Mouse (Mus musculus) megakaryocyte, embryonic 14.5 days (primary cell): ENCODE data around the gene Gm20388. TPM values are rescaled to one million over a fixed set of nuclear protein-coding genes. Genes with fewer than 3 reads are reported as not detected.
"Not testable (repeated sequence)": the region's sequence is repeated elsewhere in the genome, so short reads cannot be mapped to it uniquely, and the experiment has no call there.

ENCODE experiments used
- H3K27me3 ChIP-seq: replicated peaks from 2 replicates; pipeline ENCODE3; 2012; ENCODE audit warnings: inconsistent platforms
- H3K36me3 ChIP-seq: replicated peaks from 2 replicates; pipeline ENCODE3; 2012; ENCODE audit warnings: low read length, inconsistent platforms, mixed read lengths
- H3K4me1 ChIP-seq: 2 replicates; pipeline ENCODE4 v1.6.1; 2012; ENCODE audit warnings: inconsistent platforms
- H3K4me3 ChIP-seq: replicated peaks from 2 replicates; pipeline ENCODE3; 2012; ENCODE audit warnings: moderate library complexity, mild to moderate bottlenecking, inconsistent platforms
- H3K9me3 ChIP-seq: 2 replicates; pipeline ENCODE4 v1.6.1; 2012; ENCODE audit warnings: inconsistent platforms
- FLI1 ChIP-seq: IDR thresholded peaks from 2 replicates; pipeline ENCODE4 v1.6.1; 2012; ENCODE audit warnings: low read length, inconsistent platforms, mixed read lengths
- GATA1 ChIP-seq: IDR thresholded peaks from 3 replicates; pipeline ENCODE4 v1.6.1; 2012; ENCODE audit warnings: mixed read lengths, low read length, inconsistent platforms, borderline replicate concordance
- polyA plus RNA-seq: library from polyadenylated mRNA; stranded (reverse); fragments of >175 nt; gene quantifications from 2 replicates; pipeline ENCODE4 v1.2.3, GENCODE M21; 2012; ENCODE audit warnings: low replicate concordance; ENCODE audit not compliant: insufficient read depth

The Gm20388 gene
- polyA plus RNA-seq, 1 experiment, result 111 TPM

DNA sequence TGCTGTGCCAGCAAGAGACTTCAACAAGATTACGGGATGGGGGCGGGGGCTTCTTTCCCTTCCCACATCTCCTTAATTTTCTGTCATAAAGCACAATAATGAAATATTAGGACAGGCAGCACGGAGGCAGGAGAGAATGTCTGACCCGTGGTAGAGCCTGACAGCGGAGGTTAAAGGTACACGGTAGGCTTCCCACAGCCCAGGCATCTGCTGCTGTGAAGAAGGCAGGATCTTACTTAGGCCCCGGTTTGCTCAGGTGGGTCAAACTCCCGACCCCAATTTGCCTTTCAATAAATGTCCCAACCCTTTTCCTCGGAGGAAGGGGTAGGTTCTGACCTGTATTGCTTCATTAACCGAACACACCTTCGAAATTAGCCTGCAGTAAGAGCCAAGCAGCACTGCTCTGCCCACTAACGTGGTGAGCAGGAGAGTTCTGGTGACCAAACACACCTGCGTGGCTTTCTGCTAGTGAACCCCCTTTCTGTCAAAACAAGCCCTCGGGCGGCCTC, 3894.6 kb downstream of the Gm20388 start:
- Histone ChIP-seq H3K9me3 (peaks cover 11% of the 10 kb centered on the region), H3K4me3 (peak overlapping the region; percentile 95), H3K27me3 (peaks cover 7% of the 10 kb centered on the region), H3K36me3 (peaks cover 3% of the 10 kb centered on the region), H3K4me1 (peaks cover 32% of the 10 kb centered on the region)
- TF ChIP-seq FLI1 (no peak), GATA1 (no peak)

DNA sequence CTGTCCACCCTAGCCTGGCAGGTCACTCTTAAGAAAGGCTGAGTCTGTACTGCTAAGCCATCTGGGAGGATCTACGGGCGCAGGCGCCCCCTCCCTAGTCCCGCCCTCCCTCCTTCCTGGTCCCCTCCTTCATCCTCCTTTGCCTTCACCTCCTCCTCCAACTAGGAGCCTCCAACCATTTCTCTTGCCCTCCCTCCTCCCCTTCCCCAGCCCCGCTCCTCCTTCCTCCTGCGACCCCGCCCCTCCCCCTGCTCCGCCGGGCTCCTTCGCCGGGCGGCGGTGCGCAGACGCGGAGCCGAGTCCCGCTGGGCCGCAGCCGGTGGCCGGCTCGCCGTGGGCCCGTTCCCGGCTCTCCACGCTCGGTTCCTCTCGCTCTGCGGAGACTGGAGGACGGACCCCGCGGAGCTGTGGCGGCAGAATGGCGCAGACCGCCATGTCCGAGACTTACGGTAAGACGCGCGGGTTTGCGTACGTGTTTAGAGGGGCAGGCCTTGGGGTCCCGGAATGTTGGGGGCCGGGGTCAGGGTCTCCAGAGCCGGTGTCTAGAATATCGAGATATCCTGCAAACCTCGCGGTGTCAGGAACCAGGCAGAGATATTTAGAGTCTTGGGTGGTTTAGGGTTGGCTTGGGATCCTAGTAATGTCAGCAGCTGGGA, 3895.2 kb downstream of the Gm20388 start, which contains the start of gene Rab4a:
TSS of gene Rab4a (plus strand) at position 268 of the 656 bp plus-strand sequence.
- Histone ChIP-seq H3K36me3 (peaks cover 4% of the 10 kb centered on the region), H3K9me3 (peaks cover 10% of the 10 kb centered on the region), H3K27me3 (peaks cover 7% of the 10 kb centered on the region), H3K4me3 (peak within 1 kb of the TSS; percentile 95), H3K4me1 (peaks cover 32% of the 10 kb centered on the region)
- TF ChIP-seq FLI1, result no peak
- TF ChIP-seq GATA1, result no peak

DNA sequence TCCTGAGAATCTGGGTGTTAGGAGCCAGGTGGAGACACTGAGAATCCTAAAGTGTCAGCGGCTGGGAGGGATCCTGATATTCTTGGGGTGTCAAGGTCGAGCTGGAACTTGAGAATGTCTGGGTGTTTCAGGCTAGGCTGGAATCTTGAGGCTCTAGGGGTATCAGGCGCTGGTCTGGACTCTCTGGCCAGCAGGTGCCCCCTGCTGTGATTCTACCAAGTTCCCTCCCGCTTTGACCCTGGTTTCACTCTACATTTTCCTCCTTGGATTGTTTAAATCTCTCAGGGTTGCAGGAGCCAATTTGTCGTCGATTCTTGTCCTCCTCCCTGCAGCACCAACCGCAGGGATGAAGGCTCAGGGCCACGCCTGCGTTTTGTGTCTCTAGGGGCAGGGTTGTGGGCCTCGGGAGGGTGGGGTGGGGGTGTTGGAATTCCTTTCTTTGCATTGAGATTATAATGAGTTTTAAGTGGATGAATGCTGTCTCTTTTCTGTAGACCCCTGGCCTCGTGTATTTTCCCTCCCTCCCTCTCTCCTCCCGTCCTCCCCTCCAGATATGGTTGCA, 3895.8 kb downstream of the Gm20388 start:
- TF ChIP-seq FLI1 (no peak), GATA1 (no peak)
- peaks cover 4% of the 10 kb centered on the region for H3K36me3 ChIP-seq
- peaks cover 4% of the 10 kb centered on the region for H3K9me3 ChIP-seq
- H3K4me1 ChIP-seq, result peaks cover 32% of the 10 kb centered on the region
- peak overlapping the region; percentile 95 for H3K4me3 ChIP-seq
- H3K27me3 ChIP-seq, result peaks cover 7% of the 10 kb centered on the region

DNA sequence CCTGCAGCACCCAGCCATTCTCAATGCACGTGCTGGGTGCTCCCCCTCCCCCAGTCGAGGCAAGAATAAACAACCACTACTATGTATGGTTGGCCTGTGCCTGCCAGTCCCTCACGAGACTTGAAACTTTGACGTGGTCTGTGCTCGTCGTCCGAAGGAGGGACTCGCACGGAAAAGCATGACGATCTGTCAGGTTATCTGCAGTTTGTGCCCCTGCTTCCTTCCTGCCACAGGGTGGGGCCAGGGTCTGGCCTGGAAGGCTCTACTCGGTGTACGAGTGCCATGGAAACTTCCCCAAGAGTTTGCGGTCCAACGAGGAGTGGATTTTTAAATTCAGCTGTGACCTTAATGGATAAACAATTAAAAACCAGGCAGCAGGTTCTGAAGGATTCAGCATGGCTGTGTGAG, 3896.4 kb downstream of the Gm20388 start:
- peaks cover 7% of the 10 kb centered on the region for H3K27me3 ChIP-seq
- peak overlapping the region; percentile 95 for H3K4me3 ChIP-seq
- H3K36me3 ChIP-seq, result peaks cover 4% of the 10 kb centered on the region
- peaks cover 32% of the 10 kb centered on the region for H3K4me1 ChIP-seq
- no peaks in the 10 kb centered on the region for H3K9me3 ChIP-seq
- TF ChIP-seq FLI1 (no peak), GATA1 (no peak)

DNA sequence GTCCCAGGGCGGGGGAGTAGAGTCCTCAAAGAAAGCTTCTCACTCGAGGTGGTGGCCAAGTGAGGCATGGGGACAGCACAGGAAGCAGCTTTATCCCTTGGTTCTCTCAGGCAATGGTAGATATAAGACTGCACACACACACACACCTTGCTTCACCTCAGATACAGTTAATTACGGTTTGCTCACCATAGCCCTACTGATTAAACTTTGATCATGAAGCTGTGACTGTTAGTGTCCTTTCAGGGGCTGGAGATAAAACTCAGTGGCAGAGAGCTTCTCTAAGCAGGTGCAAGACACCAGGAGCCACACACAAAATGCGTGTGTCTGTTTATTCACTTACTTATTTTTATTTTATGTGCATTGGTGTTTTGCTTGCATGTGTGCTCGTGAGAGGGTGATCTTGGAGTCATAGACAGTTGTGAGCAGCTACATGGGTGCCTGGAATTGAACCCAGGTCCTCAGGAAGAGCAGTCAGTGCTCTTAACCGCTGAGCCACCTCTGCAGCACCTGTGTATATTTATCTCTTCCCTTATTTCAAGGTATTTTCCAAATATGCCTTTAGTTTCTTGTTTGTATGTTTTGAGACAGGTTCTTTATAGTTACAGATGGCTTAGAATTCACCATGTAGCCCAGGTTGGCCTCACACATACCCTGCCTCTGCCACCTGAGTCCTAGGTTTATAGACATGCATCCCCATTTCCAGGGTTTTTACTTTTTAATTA, 3897.4 kb downstream of the Gm20388 start:
- Histone ChIP-seq H3K9me3 (no peaks in the 10 kb centered on the region), H3K4me1 (peaks cover 32% of the 10 kb centered on the region), H3K27me3 (peaks cover 7% of the 10 kb centered on the region), H3K4me3 (peak overlapping the region; percentile 11), H3K36me3 (peaks cover 4% of the 10 kb centered on the region)
- TF ChIP-seq FLI1 (no peak), GATA1 (no peak)

DNA sequence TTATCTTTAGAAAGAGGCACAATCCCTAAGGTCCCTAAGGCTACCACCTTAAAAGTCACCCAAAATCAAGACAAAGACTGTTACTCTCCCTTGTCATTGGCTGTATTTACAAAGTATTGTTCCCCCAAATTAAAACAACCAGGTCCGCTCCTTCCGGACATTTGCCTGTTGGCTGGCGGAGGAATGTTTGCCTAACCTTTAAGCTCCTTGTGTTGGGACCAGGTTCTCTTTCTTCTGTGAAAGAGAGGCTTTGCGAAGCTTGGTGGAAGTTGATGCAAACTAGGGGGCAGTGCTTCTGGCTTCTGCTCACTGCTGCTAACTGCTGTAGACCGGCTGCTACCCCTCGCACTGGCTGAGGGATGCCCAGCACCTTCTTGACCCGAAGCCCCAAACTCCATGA, 3898.0 kb downstream of the Gm20388 start:
- no peaks in the 10 kb centered on the region for H3K9me3 ChIP-seq
- no peak overlapping the region for H3K4me3 ChIP-seq
- H3K27me3 ChIP-seq, result peaks cover 7% of the 10 kb centered on the region
- TF ChIP-seq FLI1, result no peak
- TF ChIP-seq GATA1, result no peak
- peaks cover 4% of the 10 kb centered on the region for H3K36me3 ChIP-seq
- peaks cover 33% of the 10 kb centered on the region for H3K4me1 ChIP-seq

DNA sequence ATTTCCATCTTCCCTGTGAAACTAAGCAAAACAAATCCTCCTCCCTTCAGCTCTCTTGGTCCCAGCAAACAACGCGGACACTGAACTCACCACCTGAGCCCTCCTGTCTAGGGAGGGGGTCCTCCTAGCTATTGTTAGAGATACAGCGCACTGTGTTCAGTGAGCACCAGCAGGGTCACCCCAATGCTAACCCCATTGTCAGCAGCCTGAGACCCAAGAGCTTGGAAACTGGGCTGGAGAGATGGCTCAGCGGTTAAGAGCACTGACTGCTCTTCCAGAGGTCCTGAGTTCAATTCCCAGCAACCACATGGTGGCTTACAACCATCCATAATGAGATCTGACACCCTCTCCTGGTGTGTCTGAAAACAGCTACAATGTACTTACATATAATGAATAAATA, 3898.7 kb downstream of the Gm20388 start:
- not testable (repeated sequence) for H3K9me3 ChIP-seq, H3K36me3 ChIP-seq, H3K27me3 ChIP-seq, H3K4me3 ChIP-seq
- peaks cover 36% of the 10 kb centered on the region for H3K4me1 ChIP-seq

DNA sequence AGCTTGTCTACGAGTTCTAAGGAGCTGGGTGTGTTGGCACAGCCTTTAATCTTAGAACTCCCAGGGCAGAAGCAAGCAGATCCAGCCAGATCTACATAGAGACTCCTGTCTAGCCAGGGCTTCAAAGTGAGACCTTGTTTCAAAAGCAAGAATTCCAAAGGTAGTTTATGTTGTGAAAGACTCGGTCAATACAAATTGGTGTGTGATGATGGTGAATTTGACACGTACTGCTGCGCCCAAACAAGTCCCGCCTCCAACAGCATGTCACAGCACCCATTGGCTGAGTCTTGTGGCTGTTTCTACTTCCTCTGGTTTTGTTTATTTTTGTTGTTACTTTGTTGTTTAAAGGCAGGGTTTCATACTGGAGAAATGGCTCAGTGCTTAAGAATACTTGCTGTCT, 3901.6 kb downstream of the Gm20388 start:
- H3K36me3 ChIP-seq, result peaks cover 22% of the 10 kb centered on the region

DNA sequence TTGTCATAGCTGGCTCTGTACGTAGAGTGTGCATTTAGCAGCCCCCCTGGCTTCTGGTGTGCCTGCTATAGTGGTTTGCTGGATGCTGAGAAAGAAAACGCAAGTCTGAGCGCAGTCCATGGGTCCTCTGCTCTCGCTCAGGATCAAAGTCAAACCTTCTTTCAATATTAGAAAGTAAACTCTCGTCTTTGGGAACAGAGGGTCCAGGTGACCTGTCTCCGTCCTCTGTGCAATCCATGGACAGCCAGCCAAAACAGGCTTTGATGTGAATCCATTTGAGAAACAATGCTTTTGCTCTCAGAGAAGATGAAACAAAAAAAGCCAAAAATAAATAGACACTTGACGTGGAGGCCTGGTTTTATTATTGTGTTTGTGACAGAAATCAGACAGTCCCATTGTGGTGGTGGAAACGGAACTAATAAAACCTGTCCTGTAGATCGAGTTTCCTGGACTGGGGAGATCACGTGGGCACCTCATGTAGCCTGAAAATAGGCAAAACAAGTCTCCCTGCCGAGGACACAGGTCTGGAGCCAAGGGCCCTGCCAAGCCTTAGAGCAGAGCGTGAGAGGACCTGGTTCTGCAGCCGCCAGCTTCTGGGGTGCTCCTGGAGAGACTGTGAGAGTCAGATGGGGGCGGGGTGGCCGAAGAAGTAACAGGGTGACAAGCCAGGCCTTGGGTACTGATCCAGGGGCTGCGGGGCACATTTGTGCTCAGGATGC, 3902.7 kb downstream of the Gm20388 start:
- TF ChIP-seq FLI1 (no peak), GATA1 (no peak)
- H3K36me3 ChIP-seq, result peaks cover 26% of the 10 kb centered on the region
- H3K27me3 ChIP-seq, result no peaks in the 10 kb centered on the region
- H3K4me1 ChIP-seq, result peaks cover 9% of the 10 kb centered on the region; the same call in 1 of the 2 replicates
- H3K4me3 ChIP-seq, result no peak overlapping the region
- peaks cover 4% of the 10 kb centered on the region for H3K9me3 ChIP-seq

More for the DNA sequence above, 3901.6 kb downstream of the Gm20388 start:
- Histone ChIP-seq H3K4me3 (no peak overlapping the region), H3K9me3 (no peaks in the 10 kb centered on the region), H3K4me1 (peaks cover 17% of the 10 kb centered on the region), H3K27me3 (no peaks in the 10 kb centered on the region)
- TF ChIP-seq GATA1 (no peak), FLI1 (no peak)
